Mouse (Mus musculus) forebrain, embryonic 12.5 days (tissue): Measurements from ENCODE around the gene Mmd. TPM values are rescaled to one million over a fixed set of nuclear protein-coding genes. Genes with fewer than 3 reads are reported as not detected.
"Not testable (repeated sequence)": the region's sequence is repeated elsewhere in the genome, so short reads cannot be mapped to it uniquely, and the experiment has no call there.

Experiments used
- ATAC-seq: fragments of 200-750 bp; cut with Nextera tagmentation; 2 replicates; pipeline ENCODE4 v1.8.0; 2017; ENCODE audit warnings: moderate TSS enrichment; ENCODE audit not compliant: low FRiP score
- H3K27ac ChIP-seq: fragments of 300-500 bp; sonication (generic); 2 replicates; pipeline ENCODE4 v1.5.1; 2016; ENCODE audit warnings: mild to moderate bottlenecking
- H3K27me3 ChIP-seq: fragments of 300-500 bp; sonication (generic); 2 replicates; pipeline ENCODE4 v1.6.1; 2016; ENCODE audit warnings: mild to moderate bottlenecking
- H3K36me3 ChIP-seq: fragments of 300-500 bp; sonication (generic); replicated peaks from 2 replicates; pipeline ENCODE4 v1.6.1; 2016; ENCODE audit warnings: mild to moderate bottlenecking
- H3K4me1 ChIP-seq: fragments of 300-500 bp; sonication (generic); 2 replicates; pipeline ENCODE4 v1.6.1; 2016
- H3K4me2 ChIP-seq: fragments of 300-500 bp; sonication (generic); 2 replicates; pipeline ENCODE4 v1.6.1; 2016; ENCODE audit warnings: mild to moderate bottlenecking, moderate library complexity
- H3K4me3 ChIP-seq: fragments of 300-500 bp; sonication (generic); replicated peaks from 2 replicates; pipeline ENCODE4 v1.5.1; 2016; ENCODE audit warnings: mild to moderate bottlenecking
- H3K9ac ChIP-seq: fragments of 300-500 bp; sonication (generic); 2 replicates; pipeline ENCODE4 v1.6.1; 2016; ENCODE audit warnings: mild to moderate bottlenecking
- H3K9me3 ChIP-seq: fragments of 300-500 bp; sonication (generic); 2 replicates; pipeline ENCODE4 v1.6.1; 2016
- WGBS: fragments of 180-500 bp; shearing (Covaris S2); methylation state at CpG from one replicate; pipeline ENCODE4 v1.1.7; 2016; 5-methylcytosine and 5-hydroxymethylcytosine counted together
- polyA plus RNA-seq: library from polyadenylated mRNA; unstranded; fragments of >200 nt; fragmentation: Nextera tagmentation; extraction: Ambion mirVana; gene quantifications from 2 replicates; pipeline ENCODE4 v1.2.1, GENCODE M21; 2016

The Mmd gene
- polyA plus RNA-seq, 1 experiment from 2014 or later, result 57.7 TPM

GRCm38 (mm10) chr11:90274187-90274586 lies 24.9 kb downstream of the Mmd start:
- WGBS, result 23% methylated on average over 1 of the region's 1 CpGs
- H3K9me3 ChIP-seq, result no peaks in the 10 kb centered on the region
- H3K27ac ChIP-seq, result no peak overlapping the region
- ATAC-seq, result no peak
- H3K4me2 ChIP-seq, result no peak overlapping the region
- no peak overlapping the region for H3K9ac ChIP-seq
- H3K27me3 ChIP-seq, result no peaks in the 10 kb centered on the region
- peaks cover 8% of the 10 kb centered on the region for H3K4me1 ChIP-seq
- H3K4me3 ChIP-seq, result no peak overlapping the region
- H3K36me3 ChIP-seq, result peaks cover 24% of the 10 kb centered on the region

- Histone ChIP-seq H3K9ac (no peak overlapping the region), H3K4me2 (no peak overlapping the region), H3K27ac (no peak overlapping the region), H3K27me3 (no peaks in the 10 kb centered on the region), H3K36me3 (peaks cover 23% of the 10 kb centered on the region), H3K9me3 (no peaks in the 10 kb centered on the region), H3K4me1 (no peaks in the 10 kb centered on the region), H3K4me3 (no peak overlapping the region)
- 91% methylated on average over 7 of the region's 7 CpGs for WGBS
- ATAC-seq, result no peak
These were observed 26.4 kb downstream of the Mmd start for GRCm38 (mm10) chr11:90275663-90276062.

- Histone ChIP-seq H3K27me3 (no peaks in the 10 kb centered on the region), H3K9me3 (no peaks in the 10 kb centered on the region), H3K36me3 (peaks cover 18% of the 10 kb centered on the region), H3K9ac (no peak overlapping the region), H3K27ac (no peak overlapping the region), H3K4me3 (no peak overlapping the region), H3K4me1 (no peaks in the 10 kb centered on the region), H3K4me2 (no peak overlapping the region)
- WGBS, result 86% methylated on average over 8 of the region's 8 CpGs
- no peak for ATAC-seq
These were observed 26.9 kb downstream of the Mmd start for GRCm38 (mm10) chr11:90276150-90276549.

- WGBS, result 94% methylated on average over 12 of the region's 12 CpGs
- ATAC-seq, result no peak
- H3K27ac ChIP-seq, result no peak overlapping the region
- no peaks in the 10 kb centered on the region for H3K27me3 ChIP-seq
- peaks cover 17% of the 10 kb centered on the region for H3K36me3 ChIP-seq
- no peak overlapping the region for H3K4me2 ChIP-seq
- H3K4me3 ChIP-seq, result no peak overlapping the region
- H3K9me3 ChIP-seq, result no peaks in the 10 kb centered on the region
- no peak overlapping the region for H3K9ac ChIP-seq
- H3K4me1 ChIP-seq, result no peaks in the 10 kb centered on the region
These were observed 27.3 kb downstream of the Mmd start for GRCm38 (mm10) chr11:90276561-90276960.

- H3K9me3 ChIP-seq, result no peaks in the 10 kb centered on the region
- H3K27me3 ChIP-seq, result no peaks in the 10 kb centered on the region
- no peak overlapping the region for H3K27ac ChIP-seq
- no peak overlapping the region for H3K4me3 ChIP-seq
- ATAC-seq, result no peak
- H3K4me2 ChIP-seq, result no peak overlapping the region
- H3K9ac ChIP-seq, result no peak overlapping the region
- peaks cover 4% of the 10 kb centered on the region; the same call in 1 of the 2 replicates for H3K36me3 ChIP-seq
- 90% methylated on average over 5 of the region's 5 CpGs for WGBS
- no peaks in the 10 kb centered on the region for H3K4me1 ChIP-seq
These were observed 30.8 kb downstream of the Mmd start for GRCm38 (mm10) chr11:90280069-90280468.

- 95% methylated on average over 2 of the region's 2 CpGs for WGBS
- not testable (repeated sequence) for H3K9ac ChIP-seq, H3K27me3 ChIP-seq, ATAC-seq, H3K36me3 ChIP-seq, H3K27ac ChIP-seq, H3K9me3 ChIP-seq, H3K4me2 ChIP-seq, H3K4me3 ChIP-seq, H3K4me1 ChIP-seq
These were observed 32.7 kb downstream of the Mmd start for GRCm38 (mm10) chr11:90281943-90282342.

- no peak overlapping the region for H3K9ac ChIP-seq
- no peaks in the 10 kb centered on the region for H3K4me1 ChIP-seq
- H3K27ac ChIP-seq, result no peak overlapping the region
- H3K36me3 ChIP-seq, result no peaks in the 10 kb centered on the region
- no peaks in the 10 kb centered on the region for H3K9me3 ChIP-seq
- ATAC-seq, result no peak
- no peak overlapping the region for H3K4me2 ChIP-seq
- no peak overlapping the region for H3K4me3 ChIP-seq
- WGBS, result 80% methylated on average over 4 of the region's 4 CpGs
- H3K27me3 ChIP-seq, result no peaks in the 10 kb centered on the region
These were observed 33.9 kb downstream of the Mmd start for GRCm38 (mm10) chr11:90283159-90283558.

- 81% methylated on average over 6 of the region's 6 CpGs for WGBS
- ATAC-seq, result no peak
- H3K27me3 ChIP-seq, result no peaks in the 10 kb centered on the region
- no peak overlapping the region for H3K27ac ChIP-seq
- H3K4me2 ChIP-seq, result no peak overlapping the region
- H3K9me3 ChIP-seq, result no peaks in the 10 kb centered on the region
- no peaks in the 10 kb centered on the region for H3K4me1 ChIP-seq
- H3K9ac ChIP-seq, result no peak overlapping the region
- H3K36me3 ChIP-seq, result no peaks in the 10 kb centered on the region
- no peak overlapping the region for H3K4me3 ChIP-seq
These were observed 34.3 kb downstream of the Mmd start for GRCm38 (mm10) chr11:90283601-90284000.

- Histone ChIP-seq H3K36me3 (no peaks in the 10 kb centered on the region), H3K4me3 (no peak overlapping the region), H3K27me3 (no peaks in the 10 kb centered on the region), H3K9me3 (no peaks in the 10 kb centered on the region), H3K4me2 (no peak overlapping the region), H3K9ac (no peak overlapping the region), H3K4me1 (no peaks in the 10 kb centered on the region), H3K27ac (no peak overlapping the region)
- no peak for ATAC-seq
- 86% methylated on average over 2 of the region's 2 CpGs for WGBS
These were observed 34.8 kb downstream of the Mmd start for GRCm38 (mm10) chr11:90284079-90284478.

- H3K27ac ChIP-seq, result no peak overlapping the region
- H3K4me2 ChIP-seq, result no peak overlapping the region
- ATAC-seq, result no peak
- WGBS, result 68% methylated on average over 4 of the region's 4 CpGs
- H3K4me1 ChIP-seq, result no peaks in the 10 kb centered on the region
- no peak overlapping the region for H3K4me3 ChIP-seq
- no peaks in the 10 kb centered on the region for H3K36me3 ChIP-seq
- no peaks in the 10 kb centered on the region for H3K9me3 ChIP-seq
- no peak overlapping the region for H3K9ac ChIP-seq
- H3K27me3 ChIP-seq, result no peaks in the 10 kb centered on the region
These were observed 35.4 kb downstream of the Mmd start for GRCm38 (mm10) chr11:90284623-90285022.

GRCm38 (mm10) chr11:90286550-90287154 lies 37.4 kb downstream of the Mmd start:
- H3K36me3 ChIP-seq, result no peaks in the 10 kb centered on the region
- no peaks in the 10 kb centered on the region for H3K4me1 ChIP-seq
- ATAC-seq, result no peak
- no peak overlapping the region for H3K4me3 ChIP-seq
- no peak overlapping the region for H3K4me2 ChIP-seq
- H3K27ac ChIP-seq, result no peak overlapping the region
- no peaks in the 10 kb centered on the region for H3K9me3 ChIP-seq
- no peaks in the 10 kb centered on the region for H3K27me3 ChIP-seq
- no peak overlapping the region for H3K9ac ChIP-seq
- WGBS, result 88% methylated on average over 6 of the region's 6 CpGs

GRCm38 (mm10) chr11:90291156-90291555 lies 41.9 kb downstream of the Mmd start:
- 80% methylated on average over 4 of the region's 4 CpGs for WGBS
- H3K9me3 ChIP-seq, result no peaks in the 10 kb centered on the region
- no peak overlapping the region for H3K4me2 ChIP-seq

GRCm38 (mm10) chr11:90292766-90293165 lies 43.5 kb downstream of the Mmd start:
- Histone ChIP-seq H3K9me3 (no peaks in the 10 kb centered on the region), H3K4me1 (no peaks in the 10 kb centered on the region), H3K27ac (no peak overlapping the region), H3K27me3 (no peaks in the 10 kb centered on the region), H3K4me3 (no peak overlapping the region), H3K36me3 (no peaks in the 10 kb centered on the region), H3K4me2 (no peak overlapping the region), H3K9ac (no peak overlapping the region)
- no peak for ATAC-seq

More at GRCm38 (mm10) chr11:90291156-90291555, 41.9 kb downstream of the Mmd start:
- H3K36me3 ChIP-seq, result no peaks in the 10 kb centered on the region
- no peaks in the 10 kb centered on the region for H3K27me3 ChIP-seq
- ATAC-seq, result no peak
- no peak overlapping the region for H3K27ac ChIP-seq
- no peak overlapping the region for H3K9ac ChIP-seq
- H3K4me3 ChIP-seq, result no peak overlapping the region
- no peaks in the 10 kb centered on the region for H3K4me1 ChIP-seq
